Mouse (Mus musculus) neural tube, embryonic 10.5 days (tissue): ENCODE data around the gene Bcl2a1c.
"Not testable (repeated sequence)": the region's sequence is repeated elsewhere in the genome, so short reads cannot be mapped to it uniquely, and the experiment has no call there.

Experiments
- DNase-seq: peaks from one replicate; pipeline ENCODE4 v3.0.0-alpha.2; 2017; ENCODE audit warnings: low spot score; ENCODE audit errors: extremely low spot score

Gene Bcl2a1c

GRCm38 (mm10) chr9:114329855-114330254 is at the start of gene Bcl2a1c:
Gene Bcl2a1c (plus strand): TSS chr9:114330135.
- DNase-seq: not testable (repeated sequence)

- DNase-seq: not testable (repeated sequence)
These were observed 24.0 kb upstream of the Bcl2a1c start for GRCm38 (mm10) chr9:114305957-114306356.

- not testable (repeated sequence) for DNase-seq
These were observed 18.2 kb upstream of the Bcl2a1c start for GRCm38 (mm10) chr9:114311752-114312151.

- DNase-seq: peak; percentile 68
These were observed 11.9 kb upstream of the Bcl2a1c start for GRCm38 (mm10) chr9:114318021-114318420.

GRCm38 (mm10) chr9:114326011-114326748 is 3.8 kb upstream of the Bcl2a1c start:
- DNase-seq: no peak

- DNase-seq: not testable (repeated sequence)
These were observed 1.6 kb upstream of the Bcl2a1c start for GRCm38 (mm10) chr9:114328332-114328731.

- peak; percentile 68 for DNase-seq
These were observed 38.0 kb downstream of the Bcl2a1c start for GRCm38 (mm10) chr9:114367783-114368470.

GRCm38 (mm10) chr9:114368471-114368858 is 38.5 kb downstream of the Bcl2a1c start:
- no peak for DNase-seq

- DNase-seq: not testable (repeated sequence)
These were observed 39.5 kb downstream of the Bcl2a1c start for GRCm38 (mm10) chr9:114369389-114369788.

- DNase-seq: not testable (repeated sequence)
These were observed 41.8 kb downstream of the Bcl2a1c start for GRCm38 (mm10) chr9:114371717-114372116.

- no peak for DNase-seq
These were observed 45.5 kb downstream of the Bcl2a1c start for GRCm38 (mm10) chr9:114375276-114375962.

GRCm38 (mm10) chr9:114377168-114377567 is 47.2 kb downstream of the Bcl2a1c start:
- DNase-seq: no peak

GRCm38 (mm10) chr9:114379871-114380270 is 49.9 kb downstream of the Bcl2a1c start:
- no peak for DNase-seq
